Mouse (Mus musculus): ENCODE data around the gene Ush1g. TPM values are rescaled to one million over a fixed set of nuclear protein-coding genes. Genes with fewer than 3 reads are reported as not detected.

Ush1g gene
- polyA plus RNA-seq, 1 experiment from 2014 or later, result 0.16 TPM

DNA sequence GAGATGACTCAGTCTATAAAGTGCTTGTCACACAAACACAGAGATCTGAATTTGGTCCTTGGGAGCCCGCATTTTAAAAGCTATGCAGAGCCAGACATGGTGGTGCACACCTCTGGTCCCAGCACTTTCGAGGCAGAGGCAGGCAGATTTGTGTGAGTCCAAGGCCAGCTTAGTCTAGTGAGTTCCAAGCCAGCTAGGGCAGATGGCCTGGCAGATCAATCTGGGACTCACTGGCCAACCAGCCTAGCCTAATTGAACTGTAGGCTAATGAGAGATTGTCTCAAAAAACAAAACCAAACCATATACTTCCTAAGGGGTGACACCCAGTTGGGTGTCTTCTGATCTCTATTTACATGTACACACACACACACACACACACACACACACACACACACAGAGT is 19.4 kb upstream of the Ush1g start:
- WGBS, result 66% methylated on average over 2 of the region's 2 CpGs
- no peak overlapping the region for H3K9ac ChIP-seq (replicated peaks; ENCODE audit: low read depth, low read length)
- H3K27ac ChIP-seq (ENCODE audit: low read depth, low read length), result no peak overlapping the region
- H3K4me2 ChIP-seq (ENCODE audit: low read depth, low read length), result no peak overlapping the region
- no peaks in the 10 kb centered on the region for H3K4me1 ChIP-seq (ENCODE audit: control insufficient read depth, insufficient read depth, low read length)
- ATAC-seq (ENCODE audit: low read depth), result no peak
- no peaks in the 10 kb centered on the region for H3K9me3 ChIP-seq (ENCODE audit: control insufficient read depth, low read length)
- no peaks in the 10 kb centered on the region for H3K36me3 ChIP-seq (ENCODE audit: control insufficient read depth, insufficient read depth, low read length)
- H3K4me3 ChIP-seq (ENCODE audit: low read depth, low read length), result no peak overlapping the region
- no peaks in the 10 kb centered on the region for H3K27me3 ChIP-seq (ENCODE audit: control insufficient read depth, insufficient read depth, low read length)

GRCm38 (mm10) chr11:115337826-115338225 is 16.0 kb upstream of the Ush1g start:
- Histone ChIP-seq H3K27ac (ENCODE audit: low read depth, low read length) (no peak overlapping the region), H3K4me1 (ENCODE audit: control insufficient read depth, insufficient read depth, low read length) (peaks cover 4% of the 10 kb centered on the region; the same call in 1 of the 2 replicates), H3K4me3 (ENCODE audit: low read depth, low read length) (no peak overlapping the region), H3K9me3 (ENCODE audit: control insufficient read depth, low read length) (no peaks in the 10 kb centered on the region), H3K36me3 (ENCODE audit: control insufficient read depth, insufficient read depth, low read length) (no peaks in the 10 kb centered on the region), H3K9ac (replicated peaks; ENCODE audit: low read depth, low read length) (no peak overlapping the region), H3K27me3 (ENCODE audit: control insufficient read depth, insufficient read depth, low read length) (peaks cover 2% of the 10 kb centered on the region; the same call in 1 of the 2 replicates), H3K4me2 (ENCODE audit: low read depth, low read length) (no peak overlapping the region)
- 70% methylated on average over 1 of the region's 1 CpGs for WGBS
- ATAC-seq (ENCODE audit: low read depth), result no peak

- Histone ChIP-seq H3K27ac (ENCODE audit: low read depth, low read length) (no peak overlapping the region), H3K4me2 (ENCODE audit: low read depth, low read length) (no peak overlapping the region), H3K9ac (replicated peaks; ENCODE audit: low read depth, low read length) (no peak overlapping the region), H3K9me3 (ENCODE audit: control insufficient read depth, low read length) (no peaks in the 10 kb centered on the region), H3K27me3 (ENCODE audit: control insufficient read depth, insufficient read depth, low read length) (peaks cover 2% of the 10 kb centered on the region; the same call in 1 of the 2 replicates), H3K4me1 (ENCODE audit: control insufficient read depth, insufficient read depth, low read length) (peaks cover 4% of the 10 kb centered on the region; the same call in 1 of the 2 replicates), H3K4me3 (ENCODE audit: low read depth, low read length) (no peak overlapping the region), H3K36me3 (ENCODE audit: control insufficient read depth, insufficient read depth, low read length) (no peaks in the 10 kb centered on the region)
- ATAC-seq (ENCODE audit: low read depth), result no peak
- 71% methylated on average over 3 of the region's 3 CpGs for WGBS
Observed at GRCm38 (mm10) chr11:115337350-115337749, 15.5 kb upstream of the Ush1g start.

GRCm38 (mm10) chr11:115336115-115336514 is 14.3 kb upstream of the Ush1g start:
- Histone ChIP-seq H3K4me3 (ENCODE audit: low read depth, low read length) (no peak overlapping the region), H3K9ac (replicated peaks; ENCODE audit: low read depth, low read length) (no peak overlapping the region), H3K4me1 (ENCODE audit: control insufficient read depth, insufficient read depth, low read length) (peaks cover 4% of the 10 kb centered on the region; the same call in 1 of the 2 replicates), H3K9me3 (ENCODE audit: control insufficient read depth, low read length) (no peaks in the 10 kb centered on the region), H3K4me2 (ENCODE audit: low read depth, low read length) (no peak overlapping the region), H3K27me3 (ENCODE audit: control insufficient read depth, insufficient read depth, low read length) (peaks cover 2% of the 10 kb centered on the region; the same call in 1 of the 2 replicates), H3K27ac (ENCODE audit: low read depth, low read length) (no peak overlapping the region), H3K36me3 (ENCODE audit: control insufficient read depth, insufficient read depth, low read length) (no peaks in the 10 kb centered on the region)
- ATAC-seq (ENCODE audit: low read depth), result no peak
- WGBS, result 27% methylated on average over 6 of the region's 6 CpGs

DNA sequence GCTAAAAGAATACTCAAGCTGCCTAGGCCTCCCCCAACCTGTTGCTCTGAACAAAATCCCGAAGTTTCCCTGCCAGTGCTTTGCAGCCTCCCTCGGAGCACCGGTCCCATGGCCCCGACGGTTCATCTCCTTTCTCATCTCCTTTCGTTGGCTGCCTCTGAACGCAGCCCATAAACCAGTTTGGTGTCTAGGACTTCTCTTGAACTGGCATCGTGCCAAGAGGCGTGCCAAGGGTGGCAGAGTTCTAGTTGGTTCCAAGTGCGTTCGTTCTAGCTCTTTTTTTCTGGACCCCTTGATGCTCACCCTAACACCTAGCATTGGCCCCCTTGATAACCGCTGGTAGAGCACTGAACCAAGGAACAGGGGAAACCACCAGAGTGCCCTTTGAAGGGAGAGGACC is 13.4 kb upstream of the Ush1g start:
- Histone ChIP-seq H3K36me3 (ENCODE audit: control insufficient read depth, insufficient read depth, low read length) (no peaks in the 10 kb centered on the region), H3K27ac (ENCODE audit: low read depth, low read length) (no peak overlapping the region), H3K4me2 (ENCODE audit: low read depth, low read length) (peak overlapping the region; percentile 56; the same call in 1 of the 2 replicates), H3K4me1 (ENCODE audit: control insufficient read depth, insufficient read depth, low read length) (peaks cover 4% of the 10 kb centered on the region; the same call in 1 of the 2 replicates), H3K9ac (replicated peaks; ENCODE audit: low read depth, low read length) (no peak overlapping the region), H3K4me3 (ENCODE audit: low read depth, low read length) (no peak overlapping the region), H3K27me3 (ENCODE audit: control insufficient read depth, insufficient read depth, low read length) (peaks cover 2% of the 10 kb centered on the region; the same call in 1 of the 2 replicates), H3K9me3 (ENCODE audit: control insufficient read depth, low read length) (no peaks in the 10 kb centered on the region)
- no peak for ATAC-seq (ENCODE audit: low read depth)
- WGBS, result 56% methylated on average over 12 of the region's 12 CpGs

- Histone ChIP-seq H3K36me3 (ENCODE audit: control insufficient read depth, insufficient read depth, low read length) (no peaks in the 10 kb centered on the region), H3K4me3 (ENCODE audit: low read depth, low read length) (peak within 1 kb of the TSS; percentile 21), H3K27me3 (ENCODE audit: control insufficient read depth, insufficient read depth, low read length) (peaks cover 2% of the 10 kb centered on the region; the same call in 1 of the 2 replicates), H3K4me1 (ENCODE audit: control insufficient read depth, insufficient read depth, low read length) (peaks cover 4% of the 10 kb centered on the region; the same call in 1 of the 2 replicates), H3K4me2 (ENCODE audit: low read depth, low read length) (peak within 1 kb of the TSS; percentile 56), H3K9me3 (ENCODE audit: control insufficient read depth, low read length) (no peaks in the 10 kb centered on the region), H3K9ac (replicated peaks; ENCODE audit: low read depth, low read length) (peak within 1 kb of the TSS; percentile 21; the same call in 1 of the 2 replicates), H3K27ac (ENCODE audit: low read depth, low read length) (no peak within 1 kb of the TSS)
- ATAC-seq (ENCODE audit: low read depth), result peak; percentile 41; the same call in 1 of the 2 replicates
- WGBS, result 3% methylated on average over 29 of the region's 29 CpGs
Observed at GRCm38 (mm10) chr11:115334531-115334930, 12.7 kb upstream of the Ush1g start, which contains the start of gene Otop3. Gene Otop3, plus strand, starts transcription at chr11:115334731.

DNA sequence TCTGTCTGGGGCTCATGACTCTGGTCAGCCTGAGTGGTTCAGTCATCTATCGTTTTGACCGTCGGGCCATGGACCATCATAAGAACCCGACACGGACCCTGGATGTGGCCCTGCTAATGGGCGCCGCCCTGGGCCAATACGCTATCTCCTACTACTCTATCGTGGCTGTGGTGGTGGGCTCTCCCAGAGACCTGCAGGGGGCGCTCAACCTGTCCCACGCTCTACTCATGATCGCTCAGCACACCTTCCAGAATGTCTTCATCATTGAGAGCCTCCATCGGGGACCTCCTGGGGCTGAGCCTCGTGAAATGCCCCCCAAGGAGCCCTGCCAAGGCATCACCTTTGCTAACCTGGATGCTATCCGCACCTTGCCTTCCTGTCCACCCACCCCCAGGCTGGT is 7.5 kb upstream of the Ush1g start:
- Histone ChIP-seq H3K4me3 (ENCODE audit: low read depth, low read length) (no peak overlapping the region), H3K9me3 (ENCODE audit: control insufficient read depth, low read length) (no peaks in the 10 kb centered on the region), H3K36me3 (ENCODE audit: control insufficient read depth, insufficient read depth, low read length) (no peaks in the 10 kb centered on the region), H3K4me1 (ENCODE audit: control insufficient read depth, insufficient read depth, low read length) (no peaks in the 10 kb centered on the region), H3K9ac (replicated peaks; ENCODE audit: low read depth, low read length) (no peak overlapping the region), H3K27ac (ENCODE audit: low read depth, low read length) (no peak overlapping the region), H3K27me3 (ENCODE audit: control insufficient read depth, insufficient read depth, low read length) (no peaks in the 10 kb centered on the region), H3K4me2 (ENCODE audit: low read depth, low read length) (no peak overlapping the region)
- WGBS, result 70% methylated on average over 15 of the region's 15 CpGs
- no peak for ATAC-seq (ENCODE audit: low read depth)

GRCm38 (mm10) chr11:115326730-115327129 is 4.9 kb upstream of the Ush1g start:
- 0 out of 2 replicates have a peak, but pooled peaks cover 4% of the 10 kb centered on the region for H3K4me1 ChIP-seq (ENCODE audit: control insufficient read depth, insufficient read depth, low read length)
- no peak overlapping the region for H3K4me2 ChIP-seq (ENCODE audit: low read depth, low read length)
- peaks cover 18% of the 10 kb centered on the region for H3K27me3 ChIP-seq (ENCODE audit: control insufficient read depth, insufficient read depth, low read length)
- H3K9ac ChIP-seq (replicated peaks; ENCODE audit: low read depth, low read length), result no peak overlapping the region
- H3K4me3 ChIP-seq (ENCODE audit: low read depth, low read length), result no peak overlapping the region
- no peak for ATAC-seq (ENCODE audit: low read depth)
- no peaks in the 10 kb centered on the region for H3K36me3 ChIP-seq (ENCODE audit: control insufficient read depth, insufficient read depth, low read length)
- H3K27ac ChIP-seq (ENCODE audit: low read depth, low read length), result no peak overlapping the region
- WGBS, result 65% methylated on average over 7 of the region's 7 CpGs
- no peaks in the 10 kb centered on the region for H3K9me3 ChIP-seq (ENCODE audit: control insufficient read depth, low read length)

GRCm38 (mm10) chr11:115323354-115323753 is 1.5 kb upstream of the Ush1g start:
- Histone ChIP-seq H3K9ac (replicated peaks; ENCODE audit: low read depth, low read length) (no peak overlapping the region), H3K4me3 (ENCODE audit: low read depth, low read length) (no peak overlapping the region)
- WGBS, result 15% methylated on average over 32 of the region's 32 CpGs

More at GRCm38 (mm10) chr11:115323354-115323753, 1.5 kb upstream of the Ush1g start:
- Histone ChIP-seq H3K27ac (ENCODE audit: low read depth, low read length) (no peak overlapping the region), H3K27me3 (ENCODE audit: control insufficient read depth, insufficient read depth, low read length) (peaks cover 47% of the 10 kb centered on the region), H3K4me2 (ENCODE audit: low read depth, low read length) (peak overlapping the region; percentile 14; the same call in 1 of the 2 replicates), H3K36me3 (ENCODE audit: control insufficient read depth, insufficient read depth, low read length) (no peaks in the 10 kb centered on the region), H3K9me3 (ENCODE audit: control insufficient read depth, low read length) (no peaks in the 10 kb centered on the region), H3K4me1 (ENCODE audit: control insufficient read depth, insufficient read depth, low read length) (0 out of 2 replicates have a peak, but pooled peaks cover 6% of the 10 kb centered on the region)
- no peak for ATAC-seq (ENCODE audit: low read depth)

Measured in neural tube, embryonic 14.5 days (tissue).